Mouse (Mus musculus) hindbrain, embryonic 13.5 days (tissue): ENCODE results near the gene Snap91. TPM values are rescaled to one million over a fixed set of nuclear protein-coding genes. Genes with fewer than 3 reads are reported as not detected.

Experiments used
- ATAC-seq: fragments of 200-750 bp; cut with Nextera tagmentation; 2 replicates; pipeline ENCODE4 v1.8.0; 2017; ENCODE audit warnings: moderate TSS enrichment; ENCODE audit not compliant: low FRiP score
- H3K27ac ChIP-seq: fragments of 300-500 bp; sonication (generic); 2 replicates; pipeline ENCODE4 v1.5.1; 2015; ENCODE audit warnings: inconsistent platforms, mild to moderate bottlenecking, moderate library complexity
- H3K27me3 ChIP-seq: fragments of 300-500 bp; sonication (generic); 2 replicates; pipeline ENCODE4 v1.6.1; 2015; ENCODE audit warnings: mild to moderate bottlenecking, inconsistent platforms
- H3K36me3 ChIP-seq: fragments of 300-500 bp; sonication (generic); 2 replicates; pipeline ENCODE4 v1.6.1; 2015; ENCODE audit warnings: mild to moderate bottlenecking, inconsistent platforms
- H3K4me1 ChIP-seq: fragments of 300-500 bp; sonication (generic); replicated peaks from 2 replicates; pipeline ENCODE4 v1.6.1; 2015; ENCODE audit warnings: inconsistent platforms
- H3K4me2 ChIP-seq: fragments of 300-500 bp; sonication (generic); 2 replicates; pipeline ENCODE4 v1.6.1; 2015; ENCODE audit warnings: inconsistent platforms, mild to moderate bottlenecking, moderate library complexity
- H3K4me3 ChIP-seq: fragments of 300-500 bp; sonication (generic); 2 replicates; pipeline ENCODE4 v1.5.1; 2015; ENCODE audit warnings: mild to moderate bottlenecking, inconsistent platforms
- H3K9ac ChIP-seq: fragments of 300-500 bp; sonication (generic); 2 replicates; pipeline ENCODE4 v1.6.1; 2015; ENCODE audit warnings: mild to moderate bottlenecking, inconsistent platforms
- H3K9me3 ChIP-seq: fragments of 300-500 bp; sonication (generic); 2 replicates; pipeline ENCODE4 v1.6.1; 2016; ENCODE audit warnings: inconsistent platforms
- WGBS: fragments of 180-500 bp; shearing (Covaris S2); methylation state at CpG from one replicate; pipeline ENCODE4 v1.1.7; 2015; 5-methylcytosine and 5-hydroxymethylcytosine counted together
- polyA plus RNA-seq: library from polyadenylated mRNA; unstranded; fragments of >200 nt; fragmentation: Nextera tagmentation; extraction: Ambion mirVana; gene quantifications from 2 replicates; pipeline ENCODE4 v1.2.1, GENCODE M21; 2015

Gene Snap91
- polyA plus RNA-seq, 1 experiment from 2014 or later = 102 TPM

DNA sequence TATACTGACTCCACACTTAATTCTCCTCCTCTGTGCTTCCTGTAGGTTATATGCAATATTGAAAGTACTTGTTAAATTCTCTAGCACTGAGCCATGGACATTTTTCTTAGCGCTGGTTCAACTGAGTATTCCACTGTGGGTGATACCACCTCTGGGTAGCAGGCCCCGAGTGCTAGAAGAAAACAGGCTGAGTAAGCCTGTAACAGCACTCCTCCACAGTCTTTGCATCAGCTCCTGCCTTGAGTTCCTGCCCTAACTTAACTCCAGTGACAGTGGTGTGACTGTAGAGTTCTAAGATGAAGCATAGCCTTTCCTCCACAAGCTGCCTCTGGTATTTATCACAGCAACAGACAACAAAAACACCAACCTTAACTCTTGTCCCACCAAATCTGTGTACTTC lies 22.8 kb downstream of the Snap91 start:
- WGBS = 98% methylated on average over 2 of the region's 2 CpGs
- Histone ChIP-seq H3K27ac (no peak overlapping the region), H3K4me2 (no peak overlapping the region), H3K27me3 (no peaks in the 10 kb centered on the region), H3K36me3 (0 out of 2 replicates have a peak, but pooled peaks cover 5% of the 10 kb centered on the region), H3K4me1 (no peaks in the 10 kb centered on the region; the same call in 1 of the 2 replicates), H3K9me3 (no peaks in the 10 kb centered on the region), H3K9ac (no peak overlapping the region), H3K4me3 (no peak overlapping the region)
- no peak for ATAC-seq

DNA sequence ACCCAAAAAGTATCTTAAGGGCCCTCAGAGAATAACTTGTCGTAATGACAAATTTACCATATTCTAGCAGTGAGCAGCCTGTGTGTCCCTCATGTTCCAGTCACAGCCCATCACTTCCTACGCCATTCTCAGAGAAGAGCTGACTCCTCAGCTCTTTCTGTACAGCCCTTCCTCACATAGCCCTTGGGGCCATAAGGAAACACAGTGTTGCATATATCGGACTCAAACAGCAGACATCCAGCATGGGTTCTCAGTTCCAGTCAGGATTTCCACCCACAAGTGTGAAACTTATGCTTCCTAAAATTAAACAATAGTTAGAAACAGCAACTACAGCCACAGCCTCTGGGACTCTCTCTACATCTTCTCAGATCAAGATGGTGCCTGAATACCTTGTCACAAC lies 27.6 kb downstream of the Snap91 start:
- 91% methylated on average over 3 of the region's 3 CpGs for WGBS

DNA sequence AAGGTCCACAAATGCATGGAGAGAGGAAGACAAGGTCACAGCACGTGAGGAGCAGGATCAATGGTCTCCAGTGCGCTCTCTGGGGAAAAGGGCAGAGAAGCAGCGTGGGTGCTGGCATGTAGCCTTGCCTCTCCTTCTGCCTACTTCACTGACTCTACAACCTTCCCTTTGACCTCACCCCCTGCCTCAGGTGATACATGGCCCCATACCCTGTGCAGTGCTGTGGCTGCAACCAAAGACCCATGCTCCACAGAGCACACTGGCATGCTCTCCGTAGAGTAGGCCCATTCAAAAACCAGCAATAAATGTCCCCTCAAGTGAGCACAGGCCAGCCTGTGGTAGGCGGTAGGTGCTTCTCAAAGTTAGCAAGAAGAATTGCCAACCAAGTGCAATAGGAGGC lies 28.8 kb downstream of the Snap91 start:
- ATAC-seq = no peak

More for the DNA sequence above, 27.6 kb downstream of the Snap91 start:
- Histone ChIP-seq H3K4me3 (no peak overlapping the region), H3K36me3 (0 out of 2 replicates have a peak, but pooled peaks cover 5% of the 10 kb centered on the region), H3K9me3 (no peaks in the 10 kb centered on the region), H3K9ac (no peak overlapping the region), H3K4me2 (no peak overlapping the region), H3K4me1 (no peaks in the 10 kb centered on the region; the same call in 1 of the 2 replicates), H3K27me3 (no peaks in the 10 kb centered on the region), H3K27ac (no peak overlapping the region)
- ATAC-seq = no peak

DNA sequence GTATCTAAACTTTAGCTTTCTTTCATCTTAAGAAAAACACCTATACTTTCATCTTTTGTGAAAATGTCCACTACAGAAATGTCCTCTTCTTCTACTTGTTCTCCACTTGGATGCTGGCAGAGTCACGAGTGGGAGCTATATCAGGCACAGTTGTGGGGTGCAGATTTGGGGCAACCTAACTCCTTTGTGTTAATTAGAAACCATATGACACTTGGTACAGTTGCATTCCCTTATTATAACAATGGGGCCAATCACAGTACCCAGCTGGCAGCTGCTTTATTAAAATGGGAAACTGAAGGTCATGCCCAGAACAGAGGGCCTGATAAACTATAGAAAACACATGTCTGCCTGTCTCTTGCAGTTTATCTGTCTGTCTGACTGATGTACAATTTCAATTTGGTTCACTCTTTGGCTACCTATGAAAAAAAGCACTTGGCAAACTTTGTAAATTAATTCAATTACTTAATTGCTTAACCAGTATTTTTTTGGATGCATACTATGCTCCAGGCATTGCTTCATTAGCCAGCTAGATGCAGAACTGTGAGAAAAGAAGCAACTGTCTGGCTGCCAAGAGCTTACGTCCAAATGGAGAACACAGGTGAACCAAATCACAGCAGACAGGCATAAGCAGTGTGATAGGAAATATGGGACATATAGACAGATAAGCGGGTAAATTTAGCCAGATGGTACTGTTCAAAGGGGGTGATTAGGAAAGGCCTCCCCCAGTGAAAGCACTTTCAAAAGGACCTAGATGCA lies 29.8 kb downstream of the Snap91 start:
- ATAC-seq = no peak
- Histone ChIP-seq H3K27ac (no peak overlapping the region), H3K36me3 (no peaks in the 10 kb centered on the region), H3K4me1 (no peaks in the 10 kb centered on the region; the same call in 1 of the 2 replicates), H3K27me3 (no peaks in the 10 kb centered on the region), H3K9ac (no peak overlapping the region), H3K4me2 (no peak overlapping the region), H3K4me3 (no peak overlapping the region), H3K9me3 (no peaks in the 10 kb centered on the region)
- 74% methylated on average over 3 of the region's 3 CpGs for WGBS

More for the DNA sequence above, 28.8 kb downstream of the Snap91 start:
- Histone ChIP-seq H3K27me3 (no peaks in the 10 kb centered on the region), H3K9me3 (no peaks in the 10 kb centered on the region), H3K4me1 (no peaks in the 10 kb centered on the region; the same call in 1 of the 2 replicates), H3K36me3 (no peaks in the 10 kb centered on the region), H3K4me2 (no peak overlapping the region), H3K4me3 (no peak overlapping the region), H3K9ac (no peak overlapping the region), H3K27ac (no peak overlapping the region)
- WGBS = 86% methylated on average over 5 of the region's 5 CpGs

DNA sequence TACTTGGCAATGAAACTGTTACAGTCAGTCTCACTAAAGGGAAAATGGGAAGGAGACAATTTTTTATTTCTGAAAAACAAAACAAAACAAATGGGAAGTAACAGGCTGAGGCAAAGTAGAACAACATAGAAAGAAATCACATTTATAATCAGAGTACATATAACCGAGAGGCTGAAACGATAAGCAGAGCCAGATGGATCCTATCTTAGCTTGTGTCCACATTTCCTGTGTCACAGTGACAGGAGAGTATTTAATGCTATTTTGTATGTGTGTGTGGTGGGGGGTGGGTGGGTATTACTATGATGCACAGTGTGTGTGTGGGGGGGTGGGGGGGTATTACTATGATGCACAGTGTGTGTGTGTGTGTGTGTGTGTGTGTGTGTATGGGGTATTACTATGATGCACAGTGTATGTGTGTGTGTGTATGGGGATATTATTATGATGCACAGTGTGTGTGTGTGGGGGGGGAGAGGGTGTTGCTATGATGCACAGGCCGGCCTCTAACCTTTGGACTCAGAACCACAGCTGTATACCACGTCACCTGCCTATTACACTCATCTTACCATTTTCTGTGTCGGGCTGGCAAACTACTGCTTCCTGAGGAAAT lies 36.6 kb downstream of the Snap91 start:
- Histone ChIP-seq H3K4me2 (no peak overlapping the region), H3K27me3 (no peaks in the 10 kb centered on the region), H3K36me3 (no peaks in the 10 kb centered on the region), H3K9me3 (no peaks in the 10 kb centered on the region), H3K4me3 (no peak overlapping the region), H3K9ac (no peak overlapping the region), H3K27ac (no peak overlapping the region), H3K4me1 (no peaks in the 10 kb centered on the region)
- peak; percentile 63; the same call in 1 of the 2 replicates for ATAC-seq
- 88% methylated on average over 5 of the region's 5 CpGs for WGBS

DNA sequence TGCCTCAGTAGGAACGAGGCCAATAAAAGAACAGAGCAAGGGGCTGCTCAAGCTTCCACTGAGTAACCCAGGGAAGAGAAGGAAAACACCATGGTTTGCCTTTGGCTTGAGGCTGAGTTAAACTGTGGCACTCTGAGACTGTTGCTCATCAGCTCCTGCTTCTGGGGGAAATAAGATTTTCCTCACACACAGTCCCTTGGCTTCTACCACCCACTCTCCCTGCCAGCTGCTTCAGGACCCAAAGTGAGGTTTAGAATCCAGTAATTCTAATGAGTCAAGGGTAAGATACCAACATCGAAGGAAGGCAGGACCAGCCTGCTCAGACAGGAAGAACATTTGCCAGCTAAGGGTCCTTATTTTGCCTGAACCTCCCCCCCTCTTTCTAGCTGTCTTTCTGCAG lies 50.7 kb downstream of the Snap91 start:
- Histone ChIP-seq H3K27ac (no peak overlapping the region), H3K27me3 (no peaks in the 10 kb centered on the region), H3K9me3 (no peaks in the 10 kb centered on the region), H3K4me2 (no peak overlapping the region), H3K36me3 (peaks cover 70% of the 10 kb centered on the region), H3K4me3 (no peak overlapping the region), H3K4me1 (0 out of 2 replicates have a peak, but pooled peaks cover 3% of the 10 kb centered on the region), H3K9ac (no peak overlapping the region)
- 86% methylated on average over 2 of the region's 2 CpGs for WGBS
- no peak for ATAC-seq

DNA sequence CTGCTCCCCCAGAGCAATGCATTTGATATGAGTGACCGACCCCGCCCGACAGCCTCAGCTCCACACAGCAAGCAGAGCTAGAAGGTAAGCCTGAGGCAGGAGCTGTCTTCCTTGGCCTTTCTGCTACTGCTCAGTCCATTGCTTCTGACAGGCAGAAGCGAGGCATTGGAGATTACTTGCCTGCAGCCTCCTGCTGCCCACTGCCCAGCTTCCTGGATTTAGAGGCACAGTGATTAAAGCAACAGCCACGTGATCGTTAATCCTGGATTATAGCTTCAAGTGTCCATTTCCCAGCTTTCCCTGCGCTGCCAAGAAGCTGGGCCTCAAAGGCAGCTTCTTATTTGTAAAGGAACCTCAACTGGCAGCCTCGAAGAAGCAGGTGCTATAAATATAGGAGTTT lies 51.4 kb downstream of the Snap91 start:
- Histone ChIP-seq H3K4me2 (no peak overlapping the region), H3K9me3 (no peaks in the 10 kb centered on the region), H3K4me1 (0 out of 2 replicates have a peak, but pooled peaks cover 3% of the 10 kb centered on the region), H3K36me3 (peaks cover 68% of the 10 kb centered on the region), H3K27ac (no peak overlapping the region), H3K27me3 (no peaks in the 10 kb centered on the region), H3K4me3 (no peak overlapping the region), H3K9ac (no peak overlapping the region)
- ATAC-seq = no peak
- WGBS = 76% methylated on average over 8 of the region's 8 CpGs

DNA sequence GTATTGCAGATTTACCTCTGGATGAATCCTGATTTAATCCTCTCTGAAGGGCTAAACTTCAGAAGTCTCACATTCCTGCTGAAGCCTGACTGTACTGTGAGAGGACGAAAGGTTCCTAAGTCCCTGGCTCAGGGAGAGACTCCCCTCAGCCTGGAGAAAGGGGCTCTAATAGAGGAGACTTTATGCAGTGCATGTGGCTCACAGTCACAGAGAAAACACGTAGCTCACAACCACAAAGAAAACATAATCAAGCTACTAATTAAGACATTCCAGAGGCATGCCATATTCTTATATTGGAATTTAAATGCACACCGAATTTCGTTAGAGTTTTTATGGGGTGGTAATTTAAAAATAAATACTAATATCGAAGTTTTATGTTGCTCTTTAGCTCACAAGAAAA lies 61.1 kb downstream of the Snap91 start:
- H3K4me2 ChIP-seq = no peak overlapping the region
- no peak overlapping the region for H3K27ac ChIP-seq
- no peaks in the 10 kb centered on the region for H3K9me3 ChIP-seq
- H3K36me3 ChIP-seq = peaks cover 34% of the 10 kb centered on the region
- no peak overlapping the region for H3K9ac ChIP-seq
- 93% methylated on average over 5 of the region's 5 CpGs for WGBS
- H3K4me3 ChIP-seq = no peak overlapping the region
- no peak for ATAC-seq
- no peaks in the 10 kb centered on the region for H3K4me1 ChIP-seq
- H3K27me3 ChIP-seq = no peaks in the 10 kb centered on the region

DNA sequence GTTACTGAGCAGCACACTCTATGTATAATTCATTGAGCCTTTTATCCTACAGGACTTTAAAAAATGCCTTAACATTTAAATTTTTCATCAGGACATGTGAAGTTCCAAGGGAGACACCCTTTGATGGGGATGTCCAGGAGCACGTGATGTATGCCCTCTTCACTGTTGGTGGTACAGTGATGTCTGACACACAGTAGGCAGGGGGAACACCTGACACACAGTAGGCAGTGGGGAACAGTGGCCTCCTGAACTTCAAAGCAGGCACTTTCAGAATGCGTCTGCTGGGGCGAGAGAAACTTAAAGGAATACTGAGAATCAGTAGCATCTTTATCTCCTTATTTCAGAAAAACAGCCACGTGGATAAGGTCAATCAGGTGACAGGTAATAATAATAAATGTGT lies 62.8 kb downstream of the Snap91 start:
- Histone ChIP-seq H3K4me1 (no peaks in the 10 kb centered on the region), H3K9me3 (no peaks in the 10 kb centered on the region), H3K27me3 (no peaks in the 10 kb centered on the region), H3K9ac (no peak overlapping the region), H3K4me2 (no peak overlapping the region), H3K27ac (no peak overlapping the region), H3K36me3 (peaks cover 36% of the 10 kb centered on the region), H3K4me3 (no peak overlapping the region)
- WGBS = 63% methylated on average over 4 of the region's 4 CpGs
- no peak for ATAC-seq

DNA sequence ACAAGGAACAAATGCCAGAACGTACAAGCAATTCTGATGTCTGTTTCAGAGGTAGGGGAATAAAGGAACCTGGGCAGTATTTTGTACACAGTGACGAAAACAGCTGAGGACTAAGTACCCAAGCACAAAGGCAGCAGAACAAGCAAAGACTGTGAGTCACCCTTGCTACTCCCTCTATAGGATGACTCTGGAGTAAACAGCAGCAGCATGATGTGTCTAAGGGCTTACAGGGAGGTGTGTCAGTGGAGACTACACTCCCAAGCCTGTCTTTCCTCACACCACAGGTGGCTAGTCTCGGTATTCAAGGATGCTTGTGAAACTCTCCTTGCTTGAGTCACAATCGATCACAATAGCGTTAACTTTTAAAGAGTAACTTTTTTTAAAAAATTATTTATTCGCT lies 66.1 kb downstream of the Snap91 start:
- H3K4me1 ChIP-seq = no peaks in the 10 kb centered on the region
- H3K4me3 ChIP-seq = no peak overlapping the region
- no peaks in the 10 kb centered on the region for H3K9me3 ChIP-seq
- no peak overlapping the region for H3K27ac ChIP-seq
- ATAC-seq = no peak
- WGBS = 67% methylated on average over 6 of the region's 6 CpGs
- peaks cover 32% of the 10 kb centered on the region for H3K36me3 ChIP-seq
- no peak overlapping the region for H3K4me2 ChIP-seq
- H3K9ac ChIP-seq = no peak overlapping the region
- no peaks in the 10 kb centered on the region for H3K27me3 ChIP-seq

DNA sequence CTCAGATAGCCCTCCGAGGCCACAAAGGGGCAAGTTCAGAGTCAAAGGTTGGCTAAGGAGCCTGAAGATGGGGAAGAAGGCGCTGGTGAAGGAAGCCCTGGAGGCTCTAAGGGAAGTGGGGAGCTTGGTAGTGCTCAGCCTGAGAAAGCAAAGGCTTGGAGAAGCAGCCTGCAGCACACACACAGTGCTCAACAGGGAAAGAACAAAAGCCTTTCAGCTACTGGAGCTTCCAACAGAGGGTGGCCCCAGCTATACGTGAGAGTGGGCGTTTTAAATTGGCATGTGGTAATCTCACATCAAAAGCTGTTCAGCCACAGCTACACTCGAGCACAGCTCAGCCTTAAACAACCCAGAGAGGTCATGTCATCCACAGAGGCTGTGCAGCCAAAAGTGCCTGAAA lies 67.1 kb downstream of the Snap91 start:
- Histone ChIP-seq H3K27me3 (no peaks in the 10 kb centered on the region), H3K4me2 (no peak overlapping the region), H3K4me3 (no peak overlapping the region), H3K27ac (no peak overlapping the region), H3K4me1 (no peaks in the 10 kb centered on the region), H3K9me3 (no peaks in the 10 kb centered on the region), H3K36me3 (peaks cover 28% of the 10 kb centered on the region), H3K9ac (no peak overlapping the region)
- no peak for ATAC-seq
- 26% methylated on average over 5 of the region's 5 CpGs for WGBS

DNA sequence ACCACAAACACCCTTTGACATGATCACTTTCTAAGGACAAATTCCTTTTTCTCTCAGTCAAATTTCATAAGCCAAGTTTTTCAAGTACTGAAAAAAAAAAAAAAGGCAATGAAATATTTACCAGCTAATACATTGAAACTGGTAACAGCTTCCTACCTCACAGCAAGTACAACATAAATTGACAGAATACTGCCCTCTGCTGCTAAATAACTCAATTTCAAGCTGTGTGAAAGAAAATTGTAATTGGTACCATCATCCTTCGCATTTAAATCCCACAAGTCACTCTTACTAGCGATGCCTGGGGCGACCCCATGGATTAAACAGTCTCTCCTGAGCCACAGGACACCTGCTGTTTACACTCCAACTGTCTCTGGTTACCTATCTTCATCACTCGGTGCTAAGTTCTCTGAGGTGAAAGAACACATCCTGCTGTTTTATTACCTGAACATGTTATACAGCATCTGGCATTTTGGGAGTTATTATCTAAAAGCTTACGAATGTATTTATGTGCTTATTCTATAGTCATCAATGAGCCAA lies 69.7 kb downstream of the Snap91 start:
- Histone ChIP-seq H3K4me3 (no peak overlapping the region), H3K9ac (no peak overlapping the region), H3K4me1 (no peaks in the 10 kb centered on the region), H3K9me3 (no peaks in the 10 kb centered on the region), H3K4me2 (no peak overlapping the region), H3K27me3 (no peaks in the 10 kb centered on the region), H3K27ac (no peak overlapping the region), H3K36me3 (peaks cover 26% of the 10 kb centered on the region)
- no peak for ATAC-seq
- 48% methylated on average over 5 of the region's 5 CpGs for WGBS
